Mouse (Mus musculus) embryonic stem cell, embryonic (primary cell): ENCODE measurements around the gene Psma6.

Experiments
- CTCF ChIA-PET, 4 experiments: fragments of 300-600 bp in 2 of 4; fragments of 350-600 bp in 2 of 4; sonication (Branson Sonifier 250); formaldehyde crosslinking; loops; one replicate each; lab custom pipeline; 2022; ENCODE audit warnings: inconsistent platforms in 2 of 4; lab: Charles Lee
- POLR2A ChIA-PET, 4 experiments: fragments of 300-600 bp in 2 of 4; fragments of 350-600 bp in 2 of 4; sonication (Branson Sonifier 250); formaldehyde crosslinking; loops; one replicate each; lab custom pipeline; 2022; ENCODE audit warnings: antibody characterized with exemption in 4 of 4, inconsistent platforms in 1 of 4; lab: Charles Lee

The Psma6 gene

DNA sequence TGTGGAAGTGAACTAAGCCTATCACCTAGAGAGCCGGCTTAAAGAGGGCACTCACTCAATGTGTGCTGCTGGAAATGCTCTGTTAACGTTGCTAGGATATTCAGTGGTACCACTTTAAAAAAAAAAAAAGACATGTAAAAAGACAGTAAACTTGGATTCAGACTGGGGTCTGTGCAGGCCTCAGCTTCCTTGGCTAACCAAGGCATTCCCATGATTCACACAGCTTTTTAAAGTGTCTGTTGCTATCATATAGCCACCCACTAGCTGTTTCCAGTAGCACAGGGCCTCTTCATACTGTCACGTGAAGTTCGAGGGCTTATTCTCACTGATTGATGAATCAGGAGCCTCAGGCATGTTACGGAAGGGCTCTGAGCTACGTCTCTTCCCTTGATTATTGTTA lies 78.4 kb downstream of the Psma6 start:
- POLR2A ChIA-PET: interaction anchor here in 3 of 4 experiments (0.7 to 2.7 kb wide), 6 partner anchors 9 to 31 kb away, joined by 3 to 9 read pairs (median 3); no protein-coding TSS in a partner anchor
- CTCF ChIA-PET: no interaction called here

GRCm38 (mm10) chr12:55463087-55463486 lies 79.1 kb downstream of the Psma6 start:
- CTCF ChIA-PET: no interaction called here
- POLR2A ChIA-PET: interaction anchor here in 3 of 4 experiments (0.7 to 4.8 kb wide), 8 partner anchors 9 to 26 kb away, joined by 3 to 32 read pairs (median 6); no protein-coding TSS in a partner anchor

DNA sequence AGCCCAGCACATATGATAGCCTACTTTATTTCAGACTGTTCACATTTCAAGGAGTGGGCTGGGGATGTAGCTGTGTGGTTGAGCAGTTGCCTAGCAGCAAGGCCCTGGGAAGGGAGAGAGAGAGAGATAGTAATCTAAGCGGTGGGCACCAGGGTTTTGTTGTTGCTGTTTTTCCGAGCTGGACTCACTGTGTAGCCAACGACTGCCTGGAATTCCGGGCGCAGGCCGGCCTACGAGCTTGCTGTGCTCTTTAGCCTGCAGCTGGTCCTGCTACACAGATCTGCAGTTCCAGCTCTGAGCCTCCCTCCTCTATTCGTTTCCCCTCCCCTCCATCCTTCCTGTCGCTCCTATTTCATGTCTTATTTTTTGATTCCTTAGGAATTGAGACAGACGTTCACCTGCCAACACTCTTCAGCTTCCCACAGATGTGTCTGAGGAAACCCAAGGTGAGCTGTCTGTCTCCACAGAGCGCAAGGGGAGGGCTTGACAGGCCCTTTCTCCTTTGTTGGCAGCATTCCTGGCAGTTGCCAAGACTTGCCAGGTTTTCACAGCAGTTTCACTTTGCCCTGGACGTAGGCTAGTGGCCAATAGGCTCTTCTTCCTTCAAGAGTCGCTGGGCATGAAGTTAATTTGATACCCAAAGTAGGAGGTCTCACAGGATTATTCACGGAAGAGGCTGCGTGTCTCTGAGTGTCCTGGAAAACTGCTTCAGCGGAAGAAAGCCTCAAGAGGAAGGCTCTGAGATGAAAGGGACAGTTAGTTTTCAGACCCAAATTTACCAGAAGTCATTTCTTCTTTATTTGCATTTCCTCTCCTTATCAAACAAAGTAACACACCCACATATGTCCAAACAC lies 80.2 kb downstream of the Psma6 start:
- ChIA-PET POLR2A (interaction anchor here in 3 of 4 experiments (0.8 to 6.0 kb wide), 18 partner anchors 9 to 31 kb away, joined by 3 to 34 read pairs (median 7); partner anchors contain the start of gene Nfkbia (in 2 of the 3)), CTCF (interaction anchor here in 1 of 4 experiments (0.6 kb wide), 1 partner anchor 28 kb away, joined by 4 read pairs; no protein-coding TSS in a partner anchor)

DNA sequence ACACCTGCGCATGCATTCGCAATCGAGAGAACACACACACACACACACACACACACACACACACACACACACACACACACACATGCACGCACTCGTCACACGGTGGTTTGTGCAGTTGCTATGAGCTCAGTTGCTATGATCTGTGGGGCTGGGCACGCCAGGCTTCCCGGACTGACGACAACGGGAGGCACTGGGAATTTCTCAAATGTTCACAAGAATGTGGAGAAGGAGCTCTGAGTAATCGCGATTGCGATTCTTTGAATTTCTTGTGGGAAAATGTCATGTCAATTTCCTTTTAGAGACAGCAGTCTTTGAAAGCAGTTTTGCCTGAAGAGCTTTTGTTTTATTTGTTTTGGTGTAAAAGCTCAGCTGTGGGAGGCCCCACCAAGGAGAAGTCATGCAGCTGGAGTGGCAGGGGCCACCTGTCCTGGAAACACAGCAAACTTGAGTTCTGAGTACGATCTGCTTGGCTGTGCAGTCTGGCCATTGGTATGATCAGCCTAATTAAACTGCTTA lies 80.9 kb downstream of the Psma6 start:
- POLR2A ChIA-PET: interaction anchor here (0.5 to 6.0 kb wide), 18 partner anchors 9 to 1918 kb away, joined by 3 to 34 read pairs (median 7); partner anchors contain the start of gene Nfkbia (in 2 of the 4)
- CTCF ChIA-PET: interaction anchor here in 3 of 4 experiments (0.5 to 0.7 kb wide), 3 partner anchors 10 to 53 kb away, joined by 4 read pairs; no protein-coding TSS in a partner anchor

GRCm38 (mm10) chr12:55465401-55465983 lies 81.5 kb downstream of the Psma6 start:
- CTCF ChIA-PET: interaction anchor here in 3 of 4 experiments (0.5 to 1.7 kb wide), 4 partner anchors 10 to 53 kb away, joined by 3 to 4 read pairs (median 4); no protein-coding TSS in a partner anchor
- POLR2A ChIA-PET: interaction anchor here (0.5 to 6.0 kb wide), 18 partner anchors 8 to 1917 kb away, joined by 3 to 34 read pairs (median 6); partner anchors contain the start of gene Nfkbia (in 2 of the 4)

GRCm38 (mm10) chr12:55466088-55466701 lies 82.2 kb downstream of the Psma6 start:
- POLR2A ChIA-PET: interaction anchor here in 3 of 4 experiments (0.6 to 6.0 kb wide), 16 partner anchors 8 to 29 kb away, joined by 3 to 34 read pairs (median 9); partner anchors contain the start of gene Nfkbia (in 2 of the 3)

GRCm38 (mm10) chr12:55466816-55467215 lies 82.8 kb downstream of the Psma6 start:
- POLR2A ChIA-PET: interaction anchor here in 2 of 4 experiments (0.6 to 6.0 kb wide), 11 partner anchors 8 to 25 kb away, joined by 3 to 34 read pairs (median 9); partner anchors contain the start of gene Nfkbia (in 2 of the 2)

More at GRCm38 (mm10) chr12:55466088-55466701, 82.2 kb downstream of the Psma6 start:
- CTCF ChIA-PET: interaction anchor here in 3 of 4 experiments (0.5 to 1.7 kb wide), 3 partner anchors 13 to 149 kb away, joined by 3 to 4 read pairs (median 4); no protein-coding TSS in a partner anchor

DNA sequence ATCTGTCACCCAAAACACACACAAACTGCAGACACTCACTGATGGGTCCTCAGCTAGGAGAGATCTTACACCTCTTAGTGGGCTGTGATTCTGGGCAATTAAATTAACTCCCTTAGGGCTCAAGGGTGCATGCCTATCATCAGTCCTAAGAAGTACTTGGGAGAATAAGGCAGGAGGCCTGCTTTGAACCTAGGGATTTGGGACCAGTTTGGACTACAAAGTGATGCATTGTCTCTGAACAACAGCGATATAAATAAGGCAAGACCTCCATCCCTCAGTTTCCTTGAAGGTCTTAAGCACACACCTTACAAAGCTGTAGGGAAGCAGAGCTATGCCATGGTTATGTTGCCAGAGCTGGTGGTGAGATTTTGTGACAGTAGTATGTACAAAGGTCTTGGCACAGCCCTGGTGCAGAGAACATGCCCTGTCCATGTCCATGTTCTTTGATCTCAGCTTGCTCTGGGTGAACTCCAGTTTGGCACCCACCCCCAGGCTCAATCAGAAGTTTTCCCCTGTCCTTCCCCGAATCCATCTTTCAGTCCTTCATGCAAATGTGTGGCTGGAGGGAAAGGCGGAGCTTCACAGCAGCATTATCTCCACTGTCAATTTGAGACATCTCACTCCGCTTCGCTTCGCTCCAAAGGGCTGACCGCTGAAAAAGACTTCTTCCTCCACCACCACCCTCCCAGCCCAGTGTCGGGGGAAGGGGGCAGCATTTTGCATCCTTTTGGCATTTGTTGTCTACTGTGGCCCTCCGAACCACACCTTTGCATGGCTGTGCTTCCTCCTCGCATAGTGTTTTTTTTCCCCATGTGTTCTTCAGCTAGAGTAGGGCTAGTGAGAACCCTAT lies 83.5 kb downstream of the Psma6 start:
- CTCF ChIA-PET: interaction anchor here in 2 of 4 experiments (1.3 to 1.7 kb wide), 3 partner anchors 12 to 154 kb away, joined by 3 read pairs; partner anchors contain the start of gene Nfkbia (in 1 of the 2)
- POLR2A ChIA-PET: interaction anchor here in 2 of 4 experiments (0.7 to 6.0 kb wide), 13 partner anchors 13 to 69 kb away, joined by 3 to 34 read pairs (median 8); partner anchors contain the start of gene Nfkbia (in 2 of the 2)

More at GRCm38 (mm10) chr12:55466816-55467215, 82.8 kb downstream of the Psma6 start:
- CTCF ChIA-PET: interaction anchor here in 3 of 4 experiments (0.5 to 1.7 kb wide), 3 partner anchors 12 to 40 kb away, joined by 3 to 4 read pairs (median 3); partner anchors contain the start of gene Nfkbia (in 1 of the 3)
